Mouse (Mus musculus): ENCODE data around the gene Cdhr2.

DNA sequence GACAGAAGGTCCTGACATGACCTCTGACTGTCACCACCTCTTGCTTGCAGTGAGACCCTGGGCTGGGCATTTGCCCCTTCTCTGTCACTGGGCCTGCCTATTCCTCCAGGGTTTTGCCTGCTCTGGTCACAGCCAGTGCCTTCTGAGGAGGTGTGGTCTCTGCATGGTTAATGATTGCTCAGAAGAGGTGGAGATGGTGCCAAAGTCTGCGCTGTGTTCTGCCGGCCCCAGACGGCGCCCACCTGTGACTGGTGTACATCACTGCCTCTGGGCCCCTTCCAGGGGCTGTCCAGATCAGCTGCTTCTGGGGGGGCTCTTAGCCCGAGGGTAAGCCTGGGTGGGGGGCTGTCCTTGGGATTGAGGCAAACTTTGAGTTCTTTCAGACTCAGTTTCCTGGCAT, at the start of gene Cdhr2:
- TF ChIP-seq CTCF (IDR thresholded peaks at IDR 0.05; ENCODE audit: low read depth) (no peak), EP300 (optimal IDR thresholded peaks at IDR 0.05) (no peak)

All from stomach, postnatal 0 days (tissue).